Mouse (Mus musculus) left cerebral cortex, adult 9 months (tissue): ENCODE data around the gene Tom1l1.
"Not testable (repeated sequence)": the region's sequence is repeated elsewhere in the genome, so short reads cannot be mapped to it uniquely, and the experiment has no call there.

Source experiments
- DNase-seq, 2 experiments: peaks; one replicate each; pipeline ENCODE4 v3.0.0; 2022; ENCODE audit warnings: low spot score in 2 of 2

The Tom1l1 gene

GRCm38 (mm10) chr11:90687460-90688416 lies at the start of gene Tom1l1:
Tom1l1 (minus strand) TSS chr11:90688366.
- peak; percentile 56 to 82 for DNase-seq

GRCm38 (mm10) chr11:90733575-90733974 lies 45.4 kb upstream of the Tom1l1 start:
- DNase-seq: no peak

GRCm38 (mm10) chr11:90727354-90728125 lies 39.4 kb upstream of the Tom1l1 start:
- no peak for DNase-seq

GRCm38 (mm10) chr11:90726730-90727129 lies 38.6 kb upstream of the Tom1l1 start:
- DNase-seq: no peak

- DNase-seq: no peak
Observed at GRCm38 (mm10) chr11:90722304-90722703, 34.1 kb upstream of the Tom1l1 start.

GRCm38 (mm10) chr11:90717719-90718118 lies 29.6 kb upstream of the Tom1l1 start:
- DNase-seq: no peak

- DNase-seq: no peak
Observed at GRCm38 (mm10) chr11:90711596-90711995, 23.4 kb upstream of the Tom1l1 start.

- not testable (repeated sequence) for DNase-seq
Observed at GRCm38 (mm10) chr11:90707134-90707533, 19.0 kb upstream of the Tom1l1 start.

GRCm38 (mm10) chr11:90697480-90698240 lies 9.5 kb upstream of the Tom1l1 start:
- peak in 1 of 2 experiments; percentile 75 for DNase-seq

- no peak for DNase-seq
Observed at GRCm38 (mm10) chr11:90695811-90696210, 7.6 kb upstream of the Tom1l1 start.

GRCm38 (mm10) chr11:90694206-90694605 lies 6.0 kb upstream of the Tom1l1 start:
- no peak for DNase-seq

- DNase-seq: no peak
Observed at GRCm38 (mm10) chr11:90690361-90690760, 2.2 kb upstream of the Tom1l1 start.

GRCm38 (mm10) chr11:90687040-90687439 lies 1.1 kb downstream of the Tom1l1 start:
- DNase-seq: peak in 1 of 2 experiments; percentile 21

- DNase-seq: no peak
Observed at GRCm38 (mm10) chr11:90686287-90687025, 1.7 kb downstream of the Tom1l1 start.

- no peak for DNase-seq
Observed at GRCm38 (mm10) chr11:90685196-90685595, 3.0 kb downstream of the Tom1l1 start.

GRCm38 (mm10) chr11:90684765-90685164 lies 3.4 kb downstream of the Tom1l1 start:
- no peak for DNase-seq

GRCm38 (mm10) chr11:90681171-90681570 lies 7.0 kb downstream of the Tom1l1 start:
- no peak for DNase-seq

GRCm38 (mm10) chr11:90678582-90678981 lies 9.6 kb downstream of the Tom1l1 start:
- no peak for DNase-seq

- peak in 1 of 2 experiments; percentile 47 for DNase-seq
Observed at GRCm38 (mm10) chr11:90677771-90678288, 10.3 kb downstream of the Tom1l1 start.

GRCm38 (mm10) chr11:90677027-90677426 lies 11.1 kb downstream of the Tom1l1 start:
- DNase-seq: no peak
